Mouse (Mus musculus) stomach, postnatal 0 days (tissue): ENCODE results near the gene Smim14. TPM values are rescaled to one million over a fixed set of nuclear protein-coding genes. Genes with fewer than 3 reads are reported as not detected.

ENCODE experiments used
- ATAC-seq: fragments of 200-750 bp; cut with Nextera tagmentation; 2 replicates; pipeline ENCODE4 v1.8.0; 2017; ENCODE audit not compliant: low FRiP score, low TSS enrichment
- DNase-seq: peaks from one replicate; pipeline ENCODE4 v3.0.0-alpha.2; 2016; ENCODE audit warnings: low spot score
- H3K27ac ChIP-seq: fragments of 300-500 bp; sonication (generic); replicated peaks from 2 replicates; pipeline ENCODE4 v1.5.1; 2014; ENCODE audit warnings: mild to moderate bottlenecking, control low read depth
- H3K27me3 ChIP-seq: fragments of 300-500 bp; sonication (generic); 2 replicates; pipeline ENCODE4 v1.6.1; 2014; ENCODE audit warnings: low read length; ENCODE audit not compliant: control insufficient read depth, insufficient read depth
- H3K36me3 ChIP-seq: fragments of 300-500 bp; sonication (generic); 2 replicates; pipeline ENCODE4 v1.6.1; 2014; ENCODE audit warnings: low read length, mixed read lengths; ENCODE audit not compliant: control insufficient read depth, insufficient read depth
- H3K4me1 ChIP-seq: fragments of 300-500 bp; sonication (generic); replicated peaks from 2 replicates; pipeline ENCODE4 v1.6.1; 2014; ENCODE audit warnings: antibody characterized with exemption; ENCODE audit not compliant: control insufficient read depth, insufficient read depth
- H3K4me2 ChIP-seq: fragments of 300-500 bp; sonication (generic); replicated peaks from 2 replicates; pipeline ENCODE4 v1.6.1; 2014; ENCODE audit warnings: low read depth, mild to moderate bottlenecking, control low read depth, moderate library complexity
- H3K4me3 ChIP-seq: fragments of 300-500 bp; sonication (generic); 2 replicates; pipeline ENCODE4 v1.5.1; 2014; ENCODE audit warnings: low read depth, low read length, control low read depth
- H3K9ac ChIP-seq: fragments of 300-500 bp; sonication (generic); 2 replicates; pipeline ENCODE4 v1.6.1; 2014; ENCODE audit warnings: mild to moderate bottlenecking, low read length, control low read depth, mixed read lengths
- H3K9me3 ChIP-seq: fragments of 300-500 bp; sonication (generic); 2 replicates; pipeline ENCODE4 v1.6.1; 2016; ENCODE audit warnings: low read length; ENCODE audit not compliant: control insufficient read depth
- CTCF ChIP-seq: IDR thresholded peaks from 2 replicates; pipeline ENCODE4 v1.5.1; 2016; ENCODE audit warnings: antibody characterized with exemption, low read depth, mild to moderate bottlenecking, moderate library complexity
- EP300 ChIP-seq: optimal IDR thresholded peaks from 2 replicates; pipeline ENCODE3; 2016; ENCODE audit warnings: antibody characterized with exemption
- WGBS: fragments of 180-500 bp; shearing (Covaris S2); extraction: QIAGEN DNeasy Blood & Tissue Kit; methylation state at CpG from one replicate; pipeline ENCODE4 v1.1.7; 2014; 5-methylcytosine and 5-hydroxymethylcytosine counted together
- polyA plus RNA-seq: library from polyadenylated mRNA; unstranded; fragments of >200 nt; fragmentation: Nextera tagmentation; extraction: Ambion mirVana; gene quantifications from 2 replicates; pipeline ENCODE4 v1.2.1, GENCODE M21; 2015

Smim14 gene
- polyA plus RNA-seq, 1 experiment from 2014 or later = 360 TPM

GRCm38 (mm10) chr5:65435363-65435805 is 101.6 kb downstream of the Smim14 start:
- H3K4me2 ChIP-seq = peak overlapping the region; percentile 74
- H3K9ac ChIP-seq = peak overlapping the region; percentile 87
- H3K4me1 ChIP-seq = no peaks in the 10 kb centered on the region
- under 1% methylated on average over 43 of the region's 47 CpGs for WGBS
- no peaks in the 10 kb centered on the region for H3K27me3 ChIP-seq
- H3K36me3 ChIP-seq = no peaks in the 10 kb centered on the region
- peak overlapping the region; percentile 87 for H3K4me3 ChIP-seq
- DNase-seq (no peak), ATAC-seq (no peak)
- TF ChIP-seq CTCF = no peak
- peak overlapping the region; percentile 92 for H3K27ac ChIP-seq
- H3K9me3 ChIP-seq = no peaks in the 10 kb centered on the region

GRCm38 (mm10) chr5:65434471-65435362 is 102.3 kb downstream of the Smim14 start:
- no peaks in the 10 kb centered on the region for H3K36me3 ChIP-seq
- DNase-seq = no peak
- no peak for ATAC-seq
- H3K4me2 ChIP-seq = peak overlapping the region; percentile 74
- H3K27me3 ChIP-seq = no peaks in the 10 kb centered on the region
- H3K9ac ChIP-seq = peak overlapping the region; percentile 87
- peak overlapping the region; percentile 87 for H3K4me3 ChIP-seq
- no peaks in the 10 kb centered on the region for H3K9me3 ChIP-seq
- WGBS = 2% methylated on average over 15 of the region's 15 CpGs
- TF ChIP-seq CTCF = 0 out of 2 replicates have a peak, but pooled peaks have one; percentile 19
- TF ChIP-seq EP300 = no peak
- peak overlapping the region; percentile 92 for H3K27ac ChIP-seq
- H3K4me1 ChIP-seq = no peaks in the 10 kb centered on the region

- 69% methylated on average over 5 of the region's 5 CpGs for WGBS
- Histone ChIP-seq H3K27me3 (no peaks in the 10 kb centered on the region), H3K9me3 (no peaks in the 10 kb centered on the region), H3K4me1 (no peaks in the 10 kb centered on the region; the same call in 1 of the 2 replicates), H3K27ac (peak overlapping the region; percentile 88; the same call in 1 of the 2 replicates), H3K4me2 (no peak overlapping the region), H3K9ac (no peak overlapping the region), H3K4me3 (no peak overlapping the region), H3K36me3 (no peaks in the 10 kb centered on the region)
- ATAC-seq (peak; percentile 49), DNase-seq (peak; percentile 57)
- TF ChIP-seq EP300 (no peak), CTCF (no peak)
These were observed 107.5 kb downstream of the Smim14 start for GRCm38 (mm10) chr5:65429441-65429840.

- TF ChIP-seq CTCF = no peak
- TF ChIP-seq EP300 = no peak
- peak; percentile 71 for ATAC-seq
- H3K4me3 ChIP-seq = no peak overlapping the region
These were observed 108.7 kb downstream of the Smim14 start for GRCm38 (mm10) chr5:65428321-65428720.

GRCm38 (mm10) chr5:65425251-65425650 is 111.7 kb downstream of the Smim14 start:
- Histone ChIP-seq H3K27ac (peak overlapping the region; percentile 58; the same call in 1 of the 2 replicates), H3K9me3 (no peaks in the 10 kb centered on the region), H3K36me3 (peaks cover 12% of the 10 kb centered on the region; the same call in 1 of the 2 replicates), H3K4me1 (no peaks in the 10 kb centered on the region; the same call in 1 of the 2 replicates), H3K9ac (no peak overlapping the region), H3K4me3 (no peak overlapping the region), H3K4me2 (no peak overlapping the region), H3K27me3 (no peaks in the 10 kb centered on the region)
- WGBS = 64% methylated on average over 5 of the region's 5 CpGs
- TF ChIP-seq EP300 = no peak
- no peak for TF ChIP-seq CTCF
- DNase-seq (peak; percentile 47), ATAC-seq (peak; percentile 25)

More at GRCm38 (mm10) chr5:65428321-65428720, 108.7 kb downstream of the Smim14 start:
- H3K4me1 ChIP-seq = no peaks in the 10 kb centered on the region; the same call in 1 of the 2 replicates
- H3K9ac ChIP-seq = no peak overlapping the region
- no peaks in the 10 kb centered on the region for H3K36me3 ChIP-seq
- peak overlapping the region; percentile 88 for H3K27ac ChIP-seq
- peak; percentile 65 for DNase-seq
- WGBS = 29% methylated on average over 4 of the region's 4 CpGs
- H3K4me2 ChIP-seq = 0 out of 2 replicates have a peak overlapping the region, but pooled peaks have one; percentile 3
- H3K9me3 ChIP-seq = no peaks in the 10 kb centered on the region
- no peaks in the 10 kb centered on the region for H3K27me3 ChIP-seq
